Mouse (Mus musculus) embryonic facial prominence, embryonic 14.5 days (tissue): ENCODE results near the gene Ppp4r1. TPM values are rescaled to one million over a fixed set of nuclear protein-coding genes. Genes with fewer than 3 reads are reported as not detected.

ENCODE experiments used
- ATAC-seq: fragments of 200-750 bp; cut with Nextera tagmentation; 2 replicates; pipeline ENCODE4 v1.8.0; 2017; ENCODE audit warnings: low read depth, moderate number of reproducible peaks, moderate TSS enrichment
- DNase-seq: peaks from one replicate; pipeline ENCODE4 v3.0.0-alpha.2; 2015; ENCODE audit warnings: low spot score
- H3K27ac ChIP-seq: fragments of 300-500 bp; sonication (generic); replicated peaks from 2 replicates; pipeline ENCODE4 v1.5.1; 2014; ENCODE audit warnings: low read depth, mild to moderate bottlenecking, low read length, moderate library complexity
- H3K27me3 ChIP-seq: fragments of 300-500 bp; sonication (generic); replicated peaks from 2 replicates; pipeline ENCODE4 v1.6.1; 2014; ENCODE audit warnings: low read length; ENCODE audit not compliant: control insufficient read depth, insufficient read depth
- H3K36me3 ChIP-seq: fragments of 300-500 bp; sonication (generic); 2 replicates; pipeline ENCODE4 v1.6.1; 2014; ENCODE audit warnings: low read length, mixed read lengths; ENCODE audit not compliant: control insufficient read depth, insufficient read depth
- H3K4me1 ChIP-seq: fragments of 300-500 bp; sonication (generic); 2 replicates; pipeline ENCODE4 v1.6.1; 2014; ENCODE audit warnings: antibody characterized with exemption, low read length; ENCODE audit not compliant: control insufficient read depth, insufficient read depth
- H3K4me2 ChIP-seq: fragments of 300-500 bp; sonication (generic); 2 replicates; pipeline ENCODE4 v1.6.1; 2014; ENCODE audit warnings: low read depth, mild to moderate bottlenecking, low read length, moderate library complexity, mixed read lengths
- H3K4me3 ChIP-seq: fragments of 300-500 bp; sonication (generic); 2 replicates; pipeline ENCODE4 v1.5.1; 2014; ENCODE audit warnings: low read depth, mild to moderate bottlenecking, low read length
- H3K9ac ChIP-seq: fragments of 300-500 bp; sonication (generic); 2 replicates; pipeline ENCODE4 v1.6.1; 2014; ENCODE audit warnings: low read depth, mild to moderate bottlenecking, low read length, moderate library complexity, mixed read lengths
- H3K9me3 ChIP-seq: fragments of 300-500 bp; sonication (generic); 2 replicates; pipeline ENCODE4 v1.6.1; 2016; ENCODE audit warnings: low read length; ENCODE audit not compliant: control insufficient read depth
- WGBS: fragments of 180-500 bp; shearing (Covaris S2); extraction: QIAGEN DNeasy Blood & Tissue Kit; methylation state at CpG from one replicate; pipeline ENCODE4 v1.1.7; 2014; 5-methylcytosine and 5-hydroxymethylcytosine counted together
- polyA plus RNA-seq: library from polyadenylated mRNA; unstranded; fragments of >200 nt; fragmentation: Nextera tagmentation; extraction: Ambion mirVana; gene quantifications from 2 replicates; pipeline ENCODE4 v1.2.1, GENCODE M21; 2014

Gene Ppp4r1
- polyA plus RNA-seq, 1 experiment from 2014 or later, result 39.5 TPM

- Histone ChIP-seq H3K36me3 (peaks cover 76% of the 10 kb centered on the region), H3K27ac (no peak overlapping the region)
- no peak for DNase-seq
Observed at GRCm38 (mm10) chr17:65847694-65848449, 65.5 kb downstream of the Ppp4r1 start.

GRCm38 (mm10) chr17:65850487-65850886 is 68.1 kb downstream of the Ppp4r1 start:
- Histone ChIP-seq H3K9me3 (no peaks in the 10 kb centered on the region), H3K9ac (no peak overlapping the region), H3K4me1 (no peaks in the 10 kb centered on the region), H3K27me3 (no peaks in the 10 kb centered on the region), H3K4me2 (no peak overlapping the region), H3K4me3 (no peak overlapping the region), H3K36me3 (peaks cover 81% of the 10 kb centered on the region), H3K27ac (no peak overlapping the region)
- WGBS, result 91% methylated on average over 17 of the region's 17 CpGs
- ATAC-seq (no peak), DNase-seq (no peak)

More at GRCm38 (mm10) chr17:65847694-65848449, 65.5 kb downstream of the Ppp4r1 start:
- no peak overlapping the region for H3K4me2 ChIP-seq
- WGBS, result 71% methylated on average over 11 of the region's 11 CpGs
- no peak overlapping the region for H3K9ac ChIP-seq
- ATAC-seq, result no peak
- no peaks in the 10 kb centered on the region for H3K27me3 ChIP-seq
- no peak overlapping the region for H3K4me3 ChIP-seq
- H3K9me3 ChIP-seq, result no peaks in the 10 kb centered on the region
- no peaks in the 10 kb centered on the region for H3K4me1 ChIP-seq

- no peak overlapping the region for H3K4me3 ChIP-seq
Observed at GRCm38 (mm10) chr17:65851749-65852148, 69.4 kb downstream of the Ppp4r1 start.

GRCm38 (mm10) chr17:65853326-65853725 is 71.0 kb downstream of the Ppp4r1 start:
- no peaks in the 10 kb centered on the region for H3K4me1 ChIP-seq
- no peak overlapping the region for H3K4me2 ChIP-seq
- ATAC-seq, result no peak
- H3K27ac ChIP-seq, result no peak overlapping the region
- H3K4me3 ChIP-seq, result no peak overlapping the region
- 86% methylated on average over 6 of the region's 6 CpGs for WGBS
- DNase-seq, result no peak
- H3K27me3 ChIP-seq, result no peaks in the 10 kb centered on the region
- no peaks in the 10 kb centered on the region for H3K9me3 ChIP-seq
- H3K9ac ChIP-seq, result no peak overlapping the region
- H3K36me3 ChIP-seq, result peaks cover 91% of the 10 kb centered on the region

More at GRCm38 (mm10) chr17:65851749-65852148, 69.4 kb downstream of the Ppp4r1 start:
- DNase-seq (no peak), ATAC-seq (no peak)
- H3K27ac ChIP-seq, result no peak overlapping the region
- no peaks in the 10 kb centered on the region for H3K9me3 ChIP-seq
- H3K36me3 ChIP-seq, result peaks cover 82% of the 10 kb centered on the region
- H3K9ac ChIP-seq, result no peak overlapping the region
- WGBS, result 90% methylated on average over 6 of the region's 6 CpGs
- no peaks in the 10 kb centered on the region for H3K4me1 ChIP-seq
- H3K27me3 ChIP-seq, result no peaks in the 10 kb centered on the region
- no peak overlapping the region for H3K4me2 ChIP-seq

GRCm38 (mm10) chr17:65854006-65854405 is 71.6 kb downstream of the Ppp4r1 start:
- Histone ChIP-seq H3K27me3 (no peaks in the 10 kb centered on the region), H3K4me3 (no peak overlapping the region), H3K9me3 (no peaks in the 10 kb centered on the region), H3K36me3 (peaks cover 92% of the 10 kb centered on the region), H3K9ac (no peak overlapping the region), H3K27ac (no peak overlapping the region), H3K4me1 (no peaks in the 10 kb centered on the region), H3K4me2 (no peak overlapping the region)
- DNase-seq (no peak), ATAC-seq (no peak)
- WGBS, result 90% methylated on average over 4 of the region's 4 CpGs

GRCm38 (mm10) chr17:65857617-65858016 is 75.2 kb downstream of the Ppp4r1 start:
- no peak for ATAC-seq

GRCm38 (mm10) chr17:65862579-65862978 is 80.2 kb downstream of the Ppp4r1 start:
- Histone ChIP-seq H3K4me3 (no peak overlapping the region), H3K36me3 (peaks cover 56% of the 10 kb centered on the region), H3K27ac (no peak overlapping the region), H3K4me2 (no peak overlapping the region), H3K27me3 (no peaks in the 10 kb centered on the region), H3K9ac (no peak overlapping the region), H3K4me1 (no peaks in the 10 kb centered on the region), H3K9me3 (no peaks in the 10 kb centered on the region)
- DNase-seq, result peak; percentile 32
- 49% methylated on average over 4 of the region's 4 CpGs for WGBS
- ATAC-seq, result no peak

More at GRCm38 (mm10) chr17:65857617-65858016, 75.2 kb downstream of the Ppp4r1 start:
- Histone ChIP-seq H3K4me1 (no peaks in the 10 kb centered on the region), H3K27me3 (no peaks in the 10 kb centered on the region), H3K9me3 (no peaks in the 10 kb centered on the region), H3K4me2 (no peak overlapping the region), H3K36me3 (peaks cover 76% of the 10 kb centered on the region), H3K4me3 (no peak overlapping the region), H3K27ac (no peak overlapping the region), H3K9ac (no peak overlapping the region)
- no peak for DNase-seq
- 86% methylated on average over 4 of the region's 4 CpGs for WGBS

GRCm38 (mm10) chr17:65863830-65864229 is 81.5 kb downstream of the Ppp4r1 start:
- H3K36me3 ChIP-seq, result peaks cover 44% of the 10 kb centered on the region
- H3K27me3 ChIP-seq, result no peaks in the 10 kb centered on the region
- WGBS, result 95% methylated on average over 12 of the region's 12 CpGs
- no peaks in the 10 kb centered on the region for H3K4me1 ChIP-seq
- no peak overlapping the region for H3K4me2 ChIP-seq
- no peak for ATAC-seq
- H3K27ac ChIP-seq, result no peak overlapping the region
- no peak overlapping the region for H3K9ac ChIP-seq
- DNase-seq, result no peak
- H3K9me3 ChIP-seq, result no peaks in the 10 kb centered on the region
- no peak overlapping the region for H3K4me3 ChIP-seq

GRCm38 (mm10) chr17:65864742-65865141 is 82.4 kb downstream of the Ppp4r1 start:
- Histone ChIP-seq H3K9ac (no peak overlapping the region), H3K9me3 (no peaks in the 10 kb centered on the region), H3K4me1 (no peaks in the 10 kb centered on the region), H3K27me3 (no peaks in the 10 kb centered on the region), H3K27ac (no peak overlapping the region), H3K4me3 (no peak overlapping the region), H3K4me2 (no peak overlapping the region), H3K36me3 (peaks cover 38% of the 10 kb centered on the region)
- 45% methylated on average over 4 of the region's 4 CpGs for WGBS
- ATAC-seq (no peak), DNase-seq (peak; percentile 70)
